Mouse (Mus musculus) thymus, adult 2 months (tissue): ENCODE measurements around the gene Lmo1. TPM values are rescaled to one million over a fixed set of nuclear protein-coding genes. Genes with fewer than 3 reads are reported as not detected.

Source experiments
- DNase-seq: peaks from one replicate; pipeline ENCODE4 v3.0.0; 2021
- H3K27ac ChIP-seq: fragments of 200-500 bp; 2 replicates; pipeline ENCODE4 v1.5.1; 2012; ENCODE audit warnings: low read length, control low read depth; ENCODE audit not compliant: control insufficient read depth, insufficient read depth
- H3K27me3 ChIP-seq: fragments of 200-500 bp; 2 replicates; pipeline ENCODE4 v1.6.1; 2012; ENCODE audit warnings: mild to moderate bottlenecking, low read length, moderate library complexity, mixed read lengths; ENCODE audit not compliant: control insufficient read depth, insufficient read depth
- H3K36me3 ChIP-seq: fragments of 200-500 bp; 2 replicates; pipeline ENCODE4 v1.6.1; 2012; ENCODE audit warnings: mild to moderate bottlenecking, low read length, moderate library complexity; ENCODE audit not compliant: control insufficient read depth, insufficient read depth
- H3K4me1 ChIP-seq: fragments of 200-500 bp; replicated peaks from 2 replicates; pipeline ENCODE4 v1.6.1; 2012; ENCODE audit warnings: low read length; ENCODE audit not compliant: control insufficient read depth, insufficient read depth
- H3K4me3 ChIP-seq: fragments of 200-500 bp; 2 replicates; pipeline ENCODE4 v1.5.1; 2012; ENCODE audit warnings: mild to moderate bottlenecking, low read length, control low read depth, moderate library complexity; ENCODE audit not compliant: control insufficient read depth, insufficient read depth
- CTCF ChIP-seq: fragments of 200-500 bp; IDR thresholded peaks from 2 replicates; pipeline ENCODE4 v1.5.1; 2012; ENCODE audit warnings: mild to moderate bottlenecking, control low read depth, low read length, moderate library complexity, borderline replicate concordance; ENCODE audit not compliant: control insufficient read depth, poor library complexity, insufficient read depth; ENCODE audit errors: extremely low read depth
- POLR2A ChIP-seq: fragments of 200-500 bp; IDR thresholded peaks from 2 replicates; pipeline ENCODE4 v1.6.1; 2012; ENCODE audit warnings: mild to moderate bottlenecking, low read length, control low read depth, moderate library complexity; ENCODE audit not compliant: control insufficient read depth, poor library complexity, insufficient read depth; ENCODE audit errors: extremely low read depth
- WGBS: fragments of 180-500 bp; shearing (Covaris S2); methylation state at CpG from one replicate; pipeline ENCODE4 v1.1.7; 2018; 5-methylcytosine and 5-hydroxymethylcytosine counted together
- polyA plus RNA-seq: library from polyadenylated mRNA; depleted of rRNA; stranded (reverse); fragments of >200 nt; gene quantifications from 2 replicates; pipeline ENCODE4 v1.2.3, GENCODE M21; 2012

Gene Lmo1
- polyA plus RNA-seq, 1 experiment, result 6.7 TPM

- no peaks in the 10 kb centered on the region for H3K4me1 ChIP-seq
- WGBS, result 29% methylated on average over 2 of the region's 2 CpGs
- TF ChIP-seq CTCF (no peak), POLR2A (no peak)
- H3K27me3 ChIP-seq, result no peaks in the 10 kb centered on the region
- DNase-seq, result no peak
- H3K27ac ChIP-seq, result no peak overlapping the region
- no peaks in the 10 kb centered on the region for H3K36me3 ChIP-seq
- no peak overlapping the region for H3K4me3 ChIP-seq
Observed at GRCm38 (mm10) chr7:109209804-109210203, 34.8 kb upstream of the Lmo1 start.

- TF ChIP-seq POLR2A, result no peak
- no peak for TF ChIP-seq CTCF
- DNase-seq, result no peak
- WGBS, result 96% methylated on average over 4 of the region's 4 CpGs
- Histone ChIP-seq H3K27ac (no peak overlapping the region), H3K36me3 (no peaks in the 10 kb centered on the region), H3K4me3 (no peak overlapping the region), H3K27me3 (no peaks in the 10 kb centered on the region), H3K4me1 (no peaks in the 10 kb centered on the region)
Observed at GRCm38 (mm10) chr7:109207811-109208210, 32.8 kb upstream of the Lmo1 start.

GRCm38 (mm10) chr7:109206358-109206757 is 31.4 kb upstream of the Lmo1 start:
- no peaks in the 10 kb centered on the region for H3K36me3 ChIP-seq
- 75% methylated on average over 2 of the region's 2 CpGs for WGBS
- TF ChIP-seq POLR2A (no peak), CTCF (no peak)
- H3K27me3 ChIP-seq, result no peaks in the 10 kb centered on the region
- H3K4me1 ChIP-seq, result no peaks in the 10 kb centered on the region
- H3K27ac ChIP-seq, result no peak overlapping the region
- no peak overlapping the region for H3K4me3 ChIP-seq
- no peak for DNase-seq

GRCm38 (mm10) chr7:109203140-109203539 is 28.1 kb upstream of the Lmo1 start:
- no peaks in the 10 kb centered on the region for H3K36me3 ChIP-seq
- H3K4me1 ChIP-seq, result no peaks in the 10 kb centered on the region
- no peak overlapping the region for H3K27ac ChIP-seq
- DNase-seq, result no peak
- no peaks in the 10 kb centered on the region for H3K27me3 ChIP-seq
- TF ChIP-seq CTCF, result no peak
- no peak for TF ChIP-seq POLR2A
- H3K4me3 ChIP-seq, result no peak overlapping the region
- WGBS, result 90% methylated on average over 3 of the region's 3 CpGs

GRCm38 (mm10) chr7:109200559-109200958 is 25.6 kb upstream of the Lmo1 start:
- no peaks in the 10 kb centered on the region for H3K36me3 ChIP-seq
- DNase-seq, result no peak
- TF ChIP-seq CTCF (no peak), POLR2A (no peak)
- no peak overlapping the region for H3K4me3 ChIP-seq
- no peaks in the 10 kb centered on the region for H3K4me1 ChIP-seq
- H3K27me3 ChIP-seq, result no peaks in the 10 kb centered on the region
- 71% methylated on average over 3 of the region's 3 CpGs for WGBS
- no peak overlapping the region for H3K27ac ChIP-seq

- Histone ChIP-seq H3K4me1 (no peaks in the 10 kb centered on the region), H3K4me3 (no peak overlapping the region), H3K27me3 (no peaks in the 10 kb centered on the region), H3K27ac (no peak overlapping the region), H3K36me3 (no peaks in the 10 kb centered on the region)
- TF ChIP-seq CTCF (no peak), POLR2A (no peak)
- no peak for DNase-seq
- over 99% methylated on average over 3 of the region's 3 CpGs for WGBS
Observed at GRCm38 (mm10) chr7:109197161-109197650, 22.2 kb upstream of the Lmo1 start.
